Mouse (Mus musculus): ENCODE measurements around the gene Ube2i.
"Not testable (repeated sequence)": the region's sequence is repeated elsewhere in the genome, so short reads cannot be mapped to it uniquely, and the experiment has no call there.

Ube2i gene

GRCm38 (mm10) chr17:25253760-25254159, 20.7 kb downstream of the Ube2i start:
- DNase-seq (ENCODE audit: low spot score in 2 of 2): peak; percentile 58 to 66

GRCm38 (mm10) chr17:25252643-25253042, 21.8 kb downstream of the Ube2i start:
- no peak for DNase-seq (ENCODE audit: low spot score in 2 of 2)

GRCm38 (mm10) chr17:25250181-25250835, 24.1 kb downstream of the Ube2i start:
- DNase-seq (ENCODE audit: low spot score in 2 of 2): no peak

DNA sequence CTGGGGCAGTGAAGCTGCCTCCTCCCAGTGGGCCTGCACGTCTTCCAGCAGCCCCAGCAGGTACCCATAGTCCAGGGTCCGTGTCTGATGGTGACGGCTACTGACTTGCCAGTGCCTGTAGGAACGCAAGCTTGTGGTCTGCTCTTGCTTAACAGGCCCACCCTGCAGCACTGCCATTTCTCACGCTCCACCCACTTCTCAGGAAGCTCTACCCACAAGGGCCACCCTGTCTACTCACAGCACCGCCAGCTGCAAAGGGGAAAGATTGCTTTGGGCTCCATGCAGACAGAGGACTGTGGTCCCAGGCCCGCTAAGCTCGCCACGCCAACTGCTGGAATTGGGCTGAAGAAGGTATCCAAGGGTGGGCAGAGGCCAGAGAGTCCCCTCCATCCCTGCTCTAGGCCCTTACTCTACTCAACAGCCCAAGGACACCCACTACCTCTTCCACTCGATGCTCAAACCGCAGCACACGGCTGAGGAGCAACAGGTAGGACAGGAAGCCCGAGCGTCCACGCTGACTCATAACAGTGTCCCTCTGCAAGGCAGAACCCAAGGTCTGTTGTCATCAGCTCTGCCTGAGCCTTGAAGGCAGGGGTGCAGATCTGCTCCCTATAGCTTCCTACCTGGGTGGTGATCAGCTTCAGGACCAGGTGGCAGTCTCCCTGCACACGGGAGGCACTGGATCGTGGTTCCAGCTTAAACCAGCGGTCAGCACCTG, 26.2 kb downstream of the Ube2i start:
- no peak for DNase-seq (ENCODE audit: low spot score in 2 of 2)

- no peak for DNase-seq (ENCODE audit: low spot score in 2 of 2)
Measured at GRCm38 (mm10) chr17:25244239-25244638, 30.2 kb downstream of the Ube2i start.

DNA sequence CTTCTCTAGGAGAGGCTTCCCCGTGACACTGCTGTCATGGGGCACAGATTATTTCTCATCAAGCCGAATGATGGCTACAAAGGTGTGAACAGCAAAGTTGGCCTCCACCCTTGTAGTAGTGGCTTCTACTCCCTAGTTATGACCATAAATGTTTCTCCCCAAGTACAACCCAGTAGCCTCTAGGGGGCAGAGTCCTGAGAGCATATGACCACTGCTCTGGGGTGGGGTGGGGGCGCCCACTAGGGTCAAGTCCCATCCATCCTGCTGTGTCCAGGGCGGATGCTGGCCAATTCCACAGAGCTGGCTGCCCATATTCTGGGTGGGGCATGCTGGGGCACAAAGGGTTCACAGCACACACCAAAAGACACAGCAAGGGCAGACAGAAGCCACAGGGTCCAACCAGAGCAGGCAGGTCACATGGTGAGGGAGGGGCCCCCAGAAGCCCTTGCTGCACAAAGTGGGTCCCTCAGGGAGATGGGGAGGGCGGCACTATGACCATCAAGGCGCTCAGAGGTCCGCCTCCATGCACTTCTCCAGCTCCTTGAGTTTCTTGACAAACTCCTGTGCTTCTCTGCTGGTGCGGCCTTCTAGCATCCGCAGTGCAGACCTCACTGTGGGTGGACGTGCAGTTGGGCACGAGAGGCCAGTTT, 31.2 kb downstream of the Ube2i start:
- no peak for DNase-seq (ENCODE audit: low spot score in 2 of 2)

- peak in 1 of 2 experiments; percentile 84 for DNase-seq (ENCODE audit: low spot score in 2 of 2)
Measured at GRCm38 (mm10) chr17:25239695-25240636, 34.5 kb downstream of the Ube2i start, which contains the start of the genes Gnptg and Tsr3. Gene Gnptg (minus strand): TSS chr17:25240124. Gene Tsr3 (plus strand): TSS chr17:25240170.

DNA sequence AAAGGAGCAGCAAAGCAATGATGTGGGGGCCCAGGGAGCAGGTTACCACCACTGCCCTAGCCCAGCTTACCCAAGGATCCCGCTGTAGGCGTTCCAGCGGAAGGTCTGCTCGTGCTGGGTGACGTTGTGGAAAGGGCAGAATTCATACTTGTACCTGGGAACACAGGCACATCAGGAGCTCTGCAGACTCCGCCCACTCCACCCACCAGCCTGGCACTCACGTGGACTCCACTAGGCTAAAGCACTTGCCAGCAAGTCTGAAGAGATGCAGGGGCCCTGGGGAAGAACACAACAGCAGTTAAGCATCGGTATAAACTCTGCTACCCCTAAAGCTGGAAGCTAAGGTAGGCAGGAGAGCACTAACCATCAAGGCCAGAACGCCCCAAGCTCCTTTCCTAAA, 38.8 kb downstream of the Ube2i start:
- no peak for DNase-seq (ENCODE audit: low spot score in 2 of 2)

GRCm38 (mm10) chr17:25231621-25232020, 42.8 kb downstream of the Ube2i start:
- not testable (repeated sequence) for DNase-seq (ENCODE audit: low spot score in 2 of 2)

- DNase-seq (ENCODE audit: low spot score in 2 of 2): no peak
Measured at GRCm38 (mm10) chr17:25230700-25231099, 43.7 kb downstream of the Ube2i start.

DNA sequence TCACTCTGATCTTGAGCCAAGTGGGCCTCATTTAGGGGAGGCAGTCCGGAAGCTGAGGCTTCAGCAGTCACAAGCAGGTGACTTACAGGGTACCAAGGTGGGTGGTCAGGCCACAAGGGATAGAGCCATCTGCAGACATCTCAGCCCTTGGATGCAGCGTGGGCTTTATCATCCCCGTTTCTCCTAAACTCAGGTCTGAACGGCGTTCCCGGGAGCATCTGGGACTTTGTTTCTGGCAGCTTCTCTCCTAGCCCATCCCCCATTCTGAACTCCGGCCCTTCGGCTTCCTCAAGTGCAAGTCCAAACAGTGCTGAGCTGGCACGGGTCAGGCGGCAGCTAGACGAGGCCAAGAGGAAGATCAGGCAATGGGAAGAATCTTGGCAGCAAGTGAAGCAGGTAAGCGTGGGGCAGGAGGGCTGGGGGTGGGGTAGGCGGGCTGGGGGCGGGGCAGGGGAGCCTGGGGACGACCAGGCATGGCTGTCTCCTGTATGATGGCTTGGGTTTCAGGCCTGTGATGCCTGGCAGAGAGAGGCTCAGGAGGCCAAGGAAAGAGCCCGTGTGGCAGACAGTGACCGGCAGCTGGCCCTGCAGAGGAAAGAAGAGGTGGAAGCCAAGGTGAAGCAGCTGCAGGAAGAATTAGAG, 44.3 kb downstream of the Ube2i start:
- DNase-seq (ENCODE audit: low spot score in 2 of 2): not testable (repeated sequence)

GRCm38 (mm10) chr17:25227991-25228390, 46.4 kb downstream of the Ube2i start:
- no peak for DNase-seq (ENCODE audit: low spot score in 2 of 2)

GRCm38 (mm10) chr17:25225659-25226058, 48.8 kb downstream of the Ube2i start:
- DNase-seq (ENCODE audit: low spot score in 2 of 2): no peak

DNA sequence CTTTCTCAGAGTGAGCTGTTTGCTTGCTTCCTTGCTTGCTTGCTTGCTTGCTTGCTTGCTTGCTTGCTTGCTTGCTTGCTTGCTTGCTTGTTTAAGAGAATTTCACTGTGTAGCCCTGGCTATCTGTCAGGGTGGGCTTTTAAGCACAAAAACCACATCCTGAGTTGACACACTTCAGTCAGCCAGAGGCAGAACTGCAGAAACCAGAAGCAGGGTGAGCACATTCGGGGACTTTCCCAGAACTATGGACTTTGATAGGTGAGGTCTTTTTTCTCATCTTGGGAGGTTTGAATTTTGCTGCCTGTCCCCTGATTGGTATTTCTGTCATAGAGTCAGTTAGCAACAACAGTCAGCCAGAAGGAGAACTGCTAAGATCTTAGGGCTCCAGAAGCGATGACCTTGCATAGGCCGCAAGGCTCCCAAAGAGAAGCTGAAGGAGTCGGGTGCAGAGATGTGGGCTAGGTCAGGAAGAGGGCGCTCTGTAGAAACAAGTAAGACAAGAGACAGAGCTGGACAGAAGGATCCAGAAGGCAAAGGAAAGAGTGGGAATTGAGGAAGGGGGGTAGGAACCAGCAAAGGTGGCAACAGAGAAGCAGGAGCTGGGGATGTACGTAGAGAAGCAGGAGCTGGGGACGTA, 49.7 kb downstream of the Ube2i start:
- no peak for DNase-seq (ENCODE audit: low spot score in 2 of 2)

DNA sequence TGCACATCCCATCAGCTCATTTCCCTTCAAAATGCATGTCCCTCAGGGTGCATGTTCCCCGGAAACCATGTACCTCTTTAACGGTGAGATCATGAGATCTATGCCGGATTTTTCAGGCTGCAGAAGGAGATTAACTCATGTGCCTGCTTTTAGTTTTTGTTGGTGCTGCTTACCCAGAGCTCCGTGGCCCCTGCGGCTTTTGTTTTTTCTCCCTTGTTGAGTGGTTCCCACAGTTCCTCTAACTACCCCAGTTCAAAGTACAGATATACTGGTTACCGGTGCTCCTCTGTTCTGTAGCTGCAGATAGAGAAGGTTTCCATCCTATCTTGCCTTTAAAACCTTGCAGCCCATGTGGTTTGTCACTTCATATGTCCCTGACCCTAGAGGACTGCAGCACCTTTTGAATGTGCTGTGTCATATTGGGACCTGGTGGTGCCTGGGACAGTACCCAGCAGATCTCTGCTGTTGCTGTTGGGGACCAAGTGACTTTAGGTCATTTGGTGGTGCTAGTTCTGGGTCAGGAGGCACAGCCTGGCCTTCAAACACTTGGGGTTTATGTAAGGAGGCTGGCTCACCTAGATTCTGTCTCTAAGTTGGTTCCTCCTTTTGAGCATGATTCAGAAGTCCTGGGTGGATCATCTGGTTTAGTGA, 51.3 kb downstream of the Ube2i start:
- no peak for DNase-seq (ENCODE audit: low spot score in 2 of 2)

DNA sequence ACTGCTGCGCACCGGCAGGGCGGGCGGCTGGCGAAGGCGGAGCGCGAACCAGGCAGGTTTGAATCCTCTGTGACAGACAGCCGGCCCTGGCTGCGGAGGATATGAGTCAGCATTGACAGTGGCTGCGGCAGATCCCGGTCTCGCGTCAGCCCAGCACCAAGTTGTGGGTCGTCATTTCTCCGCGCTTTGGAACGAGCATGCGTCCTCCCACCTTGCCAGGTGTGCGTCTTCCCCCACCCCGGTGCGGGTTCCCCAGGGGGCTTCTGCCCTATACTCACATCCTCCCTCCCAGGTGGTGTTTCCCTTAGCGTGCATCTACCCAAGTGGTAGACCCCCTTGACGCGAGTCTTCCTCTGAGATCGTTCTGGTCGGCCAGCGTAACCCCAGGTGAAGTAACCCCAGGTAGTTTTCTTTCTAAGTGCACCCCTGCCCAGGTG, 51.9 kb downstream of the Ube2i start:
- peak; percentile 37 to 56 for DNase-seq (ENCODE audit: low spot score in 2 of 2)

GRCm38 (mm10) chr17:25221821-25222503, 52.5 kb downstream of the Ube2i start:
- DNase-seq (ENCODE audit: low spot score in 2 of 2): peak in 1 of 2 experiments; percentile 45

- DNase-seq (ENCODE audit: low spot score in 2 of 2): no peak
Measured at GRCm38 (mm10) chr17:25220746-25221145, 53.7 kb downstream of the Ube2i start.

All from frontal cortex, postnatal 10 days (tissue).